Mouse (Mus musculus) kidney, embryonic 15.5 days (tissue): Measurements from ENCODE around the gene Tmem86b. TPM values are rescaled to one million over a fixed set of nuclear protein-coding genes. Genes with fewer than 3 reads are reported as not detected.

ENCODE experiments used
- ATAC-seq: fragments of 200-750 bp; cut with Nextera tagmentation; replicated peaks from 2 replicates; pipeline ENCODE4 v1.8.0; 2017; ENCODE audit warnings: moderate TSS enrichment; ENCODE audit not compliant: low FRiP score
- H3K27ac ChIP-seq: fragments of 300-500 bp; sonication (generic); 2 replicates; pipeline ENCODE4 v1.5.1; 2015; ENCODE audit warnings: mild to moderate bottlenecking, inconsistent platforms
- H3K27me3 ChIP-seq: fragments of 300-500 bp; sonication (generic); 2 replicates; pipeline ENCODE4 v1.6.1; 2015; ENCODE audit warnings: inconsistent platforms
- H3K36me3 ChIP-seq: fragments of 300-500 bp; sonication (generic); 2 replicates; pipeline ENCODE4 v1.6.1; 2015; ENCODE audit warnings: inconsistent platforms
- H3K4me1 ChIP-seq: fragments of 300-500 bp; sonication (generic); 2 replicates; pipeline ENCODE4 v1.6.1; 2015; ENCODE audit warnings: inconsistent platforms
- H3K4me2 ChIP-seq: fragments of 300-500 bp; sonication (generic); 2 replicates; pipeline ENCODE4 v1.6.1; 2015; ENCODE audit warnings: moderate library complexity, mild to moderate bottlenecking, inconsistent platforms
- H3K4me3 ChIP-seq: fragments of 300-500 bp; sonication (generic); replicated peaks from 2 replicates; pipeline ENCODE4 v1.5.1; 2015; ENCODE audit warnings: mild to moderate bottlenecking, inconsistent platforms
- H3K9ac ChIP-seq: fragments of 300-500 bp; sonication (generic); 2 replicates; pipeline ENCODE4 v1.6.1; 2015; ENCODE audit warnings: mild to moderate bottlenecking, inconsistent platforms
- H3K9me3 ChIP-seq: fragments of 300-500 bp; sonication (generic); replicated peaks from 2 replicates; pipeline ENCODE4 v1.6.1; 2016; ENCODE audit warnings: inconsistent platforms
- WGBS: fragments of 180-500 bp; shearing (Covaris S2); methylation state at CpG from one replicate; pipeline ENCODE4 v1.1.7; 2015; ENCODE audit warnings: mixed read lengths; 5-methylcytosine and 5-hydroxymethylcytosine counted together
- polyA plus RNA-seq: library from polyadenylated mRNA; unstranded; fragments of >200 nt; fragmentation: Nextera tagmentation; extraction: Ambion mirVana; gene quantifications from 2 replicates; pipeline ENCODE4 v1.2.1, GENCODE M21; 2015

Gene Tmem86b
- 1.5 and 1.6 TPM in 2 replicates for polyA plus RNA-seq

GRCm38 (mm10) chr7:4631031-4631430 is at the start of gene Tmem86b:
Gene Tmem86b, minus strand, starts transcription at chr7:4631422.
- H3K36me3 ChIP-seq: peaks cover 74% of the 10 kb centered on the region
- no peaks in the 10 kb centered on the region for H3K4me1 ChIP-seq
- no peak within 1 kb of the TSS for H3K27ac ChIP-seq
- 90% methylated on average over 4 of the region's 4 CpGs for whole genome bisulfite sequencing
- no peak within 1 kb of the TSS for H3K4me2 ChIP-seq
- no peaks in the 10 kb centered on the region for H3K9me3 ChIP-seq
- no peak within 1 kb of the TSS for H3K4me3 ChIP-seq
- 0 out of 2 replicates have a peak, but pooled peaks have one; percentile 19 for ATAC-seq
- H3K27me3 ChIP-seq: no peaks in the 10 kb centered on the region
- no peak within 1 kb of the TSS for H3K9ac ChIP-seq

GRCm38 (mm10) chr7:4675200-4675599 is 44.0 kb upstream of the Tmem86b start:
- Histone ChIP-seq H3K27ac (no peak overlapping the region), H3K27me3 (no peaks in the 10 kb centered on the region), H3K4me1 (no peaks in the 10 kb centered on the region), H3K9ac (no peak overlapping the region), H3K36me3 (peaks cover 85% of the 10 kb centered on the region), H3K4me3 (no peak overlapping the region), H3K9me3 (no peaks in the 10 kb centered on the region), H3K4me2 (no peak overlapping the region)
- ATAC-seq: no peak
- WGBS: 85% methylated on average over 7 of the region's 7 CpGs

- no peaks in the 10 kb centered on the region for H3K4me1 ChIP-seq
- WGBS: 91% methylated on average over 12 of the region's 12 CpGs
- ATAC-seq: no peak
- no peak overlapping the region for H3K4me3 ChIP-seq
- no peaks in the 10 kb centered on the region for H3K9me3 ChIP-seq
- no peaks in the 10 kb centered on the region for H3K27me3 ChIP-seq
- H3K27ac ChIP-seq: no peak overlapping the region
- peaks cover 82% of the 10 kb centered on the region for H3K36me3 ChIP-seq
- no peak overlapping the region for H3K9ac ChIP-seq
- no peak overlapping the region for H3K4me2 ChIP-seq
Measured at GRCm38 (mm10) chr7:4674114-4674731, 43.0 kb upstream of the Tmem86b start.

GRCm38 (mm10) chr7:4671956-4672355 is 40.7 kb upstream of the Tmem86b start:
- no peaks in the 10 kb centered on the region for H3K9me3 ChIP-seq
- H3K4me1 ChIP-seq: no peaks in the 10 kb centered on the region
- no peaks in the 10 kb centered on the region for H3K27me3 ChIP-seq
- peak; percentile 69; the same call in 1 of the 2 replicates for ATAC-seq
- 56% methylated on average over 4 of the region's 4 CpGs for WGBS
- no peak overlapping the region for H3K4me2 ChIP-seq
- no peak overlapping the region for H3K4me3 ChIP-seq
- peaks cover 85% of the 10 kb centered on the region for H3K36me3 ChIP-seq
- peak overlapping the region; percentile 15; the same call in 1 of the 2 replicates for H3K27ac ChIP-seq
- H3K9ac ChIP-seq: no peak overlapping the region

- WGBS: 91% methylated on average over 8 of the region's 8 CpGs
- peaks cover 88% of the 10 kb centered on the region for H3K36me3 ChIP-seq
- ATAC-seq: peak; percentile 60; the same call in 1 of the 2 replicates
Measured at GRCm38 (mm10) chr7:4670655-4671255, 39.5 kb upstream of the Tmem86b start.

GRCm38 (mm10) chr7:4669156-4669555 is 37.9 kb upstream of the Tmem86b start:
- H3K36me3 ChIP-seq: peaks cover 85% of the 10 kb centered on the region
- H3K4me1 ChIP-seq: no peaks in the 10 kb centered on the region
- no peak overlapping the region for H3K9ac ChIP-seq
- H3K27me3 ChIP-seq: no peaks in the 10 kb centered on the region
- 92% methylated on average over 9 of the region's 9 CpGs for WGBS
- ATAC-seq: no peak
- H3K4me2 ChIP-seq: no peak overlapping the region
- H3K4me3 ChIP-seq: no peak overlapping the region
- no peak overlapping the region for H3K27ac ChIP-seq
- no peaks in the 10 kb centered on the region for H3K9me3 ChIP-seq

More at GRCm38 (mm10) chr7:4670655-4671255, 39.5 kb upstream of the Tmem86b start:
- no peak overlapping the region for H3K4me3 ChIP-seq
- H3K9ac ChIP-seq: no peak overlapping the region
- no peaks in the 10 kb centered on the region for H3K4me1 ChIP-seq
- H3K9me3 ChIP-seq: no peaks in the 10 kb centered on the region
- H3K27me3 ChIP-seq: no peaks in the 10 kb centered on the region
- H3K27ac ChIP-seq: no peak overlapping the region
- no peak overlapping the region for H3K4me2 ChIP-seq

- no peak for ATAC-seq
- H3K9ac ChIP-seq: no peak overlapping the region
- H3K9me3 ChIP-seq: no peaks in the 10 kb centered on the region
- H3K4me1 ChIP-seq: no peaks in the 10 kb centered on the region
- H3K4me2 ChIP-seq: no peak overlapping the region
- no peak overlapping the region for H3K27ac ChIP-seq
- H3K36me3 ChIP-seq: peaks cover 84% of the 10 kb centered on the region
- 96% methylated on average over 8 of the region's 8 CpGs for WGBS
- no peaks in the 10 kb centered on the region for H3K27me3 ChIP-seq
- H3K4me3 ChIP-seq: no peak overlapping the region
Measured at GRCm38 (mm10) chr7:4668506-4668905, 37.3 kb upstream of the Tmem86b start.

GRCm38 (mm10) chr7:4666871-4667270 is 35.6 kb upstream of the Tmem86b start:
- H3K27me3 ChIP-seq: no peaks in the 10 kb centered on the region
- H3K4me3 ChIP-seq: no peak overlapping the region
- no peak overlapping the region for H3K27ac ChIP-seq
- no peaks in the 10 kb centered on the region for H3K4me1 ChIP-seq
- ATAC-seq: no peak
- H3K9ac ChIP-seq: no peak overlapping the region
- no peaks in the 10 kb centered on the region for H3K9me3 ChIP-seq
- WGBS: 95% methylated on average over 5 of the region's 5 CpGs
- H3K4me2 ChIP-seq: no peak overlapping the region
- H3K36me3 ChIP-seq: peaks cover 84% of the 10 kb centered on the region

- no peak for ATAC-seq
- no peaks in the 10 kb centered on the region for H3K27me3 ChIP-seq
- peaks cover 9% of the 10 kb centered on the region for H3K4me1 ChIP-seq
- H3K4me3 ChIP-seq: no peak overlapping the region
- H3K9me3 ChIP-seq: no peaks in the 10 kb centered on the region
- WGBS: 83% methylated on average over 2 of the region's 2 CpGs
- peaks cover 61% of the 10 kb centered on the region for H3K36me3 ChIP-seq
- H3K4me2 ChIP-seq: no peak overlapping the region
- H3K27ac ChIP-seq: no peak overlapping the region
- no peak overlapping the region for H3K9ac ChIP-seq
Measured at GRCm38 (mm10) chr7:4663742-4664141, 32.5 kb upstream of the Tmem86b start.

- 72% methylated on average over 8 of the region's 8 CpGs for WGBS
- H3K27ac ChIP-seq: no peak overlapping the region
- no peaks in the 10 kb centered on the region for H3K27me3 ChIP-seq
- no peak overlapping the region for H3K4me2 ChIP-seq
- H3K4me3 ChIP-seq: no peak overlapping the region
- no peaks in the 10 kb centered on the region for H3K9me3 ChIP-seq
- peaks cover 9% of the 10 kb centered on the region for H3K4me1 ChIP-seq
- H3K9ac ChIP-seq: no peak overlapping the region
- ATAC-seq: no peak
- peaks cover 56% of the 10 kb centered on the region for H3K36me3 ChIP-seq
Measured at GRCm38 (mm10) chr7:4663179-4663578, 32.0 kb upstream of the Tmem86b start.

- peak overlapping the region; percentile 76 for H3K4me3 ChIP-seq
- peaks cover 41% of the 10 kb centered on the region for H3K4me1 ChIP-seq
- H3K9ac ChIP-seq: peak overlapping the region; percentile 61; the same call in 1 of the 2 replicates
- no peak for ATAC-seq
- H3K27ac ChIP-seq: peak overlapping the region; percentile 95
- H3K36me3 ChIP-seq: peaks cover 26% of the 10 kb centered on the region
- 53% methylated on average over 3 of the region's 3 CpGs for WGBS
- H3K27me3 ChIP-seq: no peaks in the 10 kb centered on the region
- H3K9me3 ChIP-seq: no peaks in the 10 kb centered on the region
- H3K4me2 ChIP-seq: peak overlapping the region; percentile 87
Measured at GRCm38 (mm10) chr7:4659911-4660443, 28.8 kb upstream of the Tmem86b start.

GRCm38 (mm10) chr7:4658912-4659551 is 27.8 kb upstream of the Tmem86b start, which contains the start of gene Ppp6r1:
Gene Ppp6r1, minus strand, starts transcription at chr7:4659019.
- ATAC-seq: peak; percentile 98
- peak within 1 kb of the TSS; percentile 76 for H3K4me3 ChIP-seq
- under 1% methylated on average over 54 of the region's 54 CpGs for WGBS
- peaks cover 50% of the 10 kb centered on the region for H3K4me1 ChIP-seq
- H3K4me2 ChIP-seq: peak within 1 kb of the TSS; percentile 87
- H3K27me3 ChIP-seq: no peaks in the 10 kb centered on the region
- H3K9ac ChIP-seq: peak within 1 kb of the TSS; percentile 96
- peaks cover 19% of the 10 kb centered on the region for H3K36me3 ChIP-seq
- H3K27ac ChIP-seq: peak within 1 kb of the TSS; percentile 95
- no peaks in the 10 kb centered on the region for H3K9me3 ChIP-seq
